Mouse (Mus musculus) liver, postnatal 0 days (tissue): ENCODE measurements at regions not wholly inside any gene's neighbourhood (a gene's known extent, or its start where the extent isn't known, plus 50 kb on each side); places are given as distances from the start of the nearest gene placed in this dataset.

Experiments
- CTCF ChIP-seq: sonication (generic); IDR thresholded peaks from 2 replicates; pipeline ENCODE4 v1.5.1; 2016; ENCODE audit warnings: antibody characterized with exemption, low read depth
- EP300 ChIP-seq: IDR thresholded peaks from 2 replicates; pipeline ENCODE4 v1.6.1; 2016; ENCODE audit warnings: antibody characterized with exemption, low read depth, mild to moderate bottlenecking

GRCm38 (mm10) chrX:7435375-7436042, 59.9 kb upstream of the Usp27x start:
- no peak for TF ChIP-seq CTCF
- TF ChIP-seq EP300 = no peak
